Mouse (Mus musculus) forebrain, embryonic 12.5 days (tissue): ENCODE results near the gene Coq5. TPM values are rescaled to one million over a fixed set of nuclear protein-coding genes. Genes with fewer than 3 reads are reported as not detected.
A peak's percentile ranks its signal among the peaks of the same experiment; 100 is the strongest.

Experiments used
- ATAC-seq: fragments of 200-750 bp; cut with Nextera tagmentation; 2 replicates; pipeline ENCODE4 v1.8.0; 2017; ENCODE audit warnings: moderate TSS enrichment; ENCODE audit not compliant: low FRiP score
- H3K27ac ChIP-seq: fragments of 300-500 bp; sonication (generic); 2 replicates; pipeline ENCODE4 v1.5.1; 2016; ENCODE audit warnings: mild to moderate bottlenecking
- H3K27me3 ChIP-seq: fragments of 300-500 bp; sonication (generic); 2 replicates; pipeline ENCODE4 v1.6.1; 2016; ENCODE audit warnings: mild to moderate bottlenecking
- H3K36me3 ChIP-seq: fragments of 300-500 bp; sonication (generic); replicated peaks from 2 replicates; pipeline ENCODE4 v1.6.1; 2016; ENCODE audit warnings: mild to moderate bottlenecking
- H3K4me1 ChIP-seq: fragments of 300-500 bp; sonication (generic); 2 replicates; pipeline ENCODE4 v1.6.1; 2016
- H3K4me2 ChIP-seq: fragments of 300-500 bp; sonication (generic); 2 replicates; pipeline ENCODE4 v1.6.1; 2016; ENCODE audit warnings: mild to moderate bottlenecking, moderate library complexity
- H3K4me3 ChIP-seq: fragments of 300-500 bp; sonication (generic); replicated peaks from 2 replicates; pipeline ENCODE4 v1.5.1; 2016; ENCODE audit warnings: mild to moderate bottlenecking
- H3K9ac ChIP-seq: fragments of 300-500 bp; sonication (generic); 2 replicates; pipeline ENCODE4 v1.6.1; 2016; ENCODE audit warnings: mild to moderate bottlenecking
- H3K9me3 ChIP-seq: fragments of 300-500 bp; sonication (generic); 2 replicates; pipeline ENCODE4 v1.6.1; 2016
- WGBS: fragments of 180-500 bp; shearing (Covaris S2); methylation state at CpG from one replicate; pipeline ENCODE4 v1.1.7; 2016; 5-methylcytosine and 5-hydroxymethylcytosine counted together
- polyA plus RNA-seq: library from polyadenylated mRNA; unstranded; fragments of >200 nt; fragmentation: Nextera tagmentation; extraction: Ambion mirVana; gene quantifications from 2 replicates; pipeline ENCODE4 v1.2.1, GENCODE M21; 2016

The Coq5 gene
- polyA plus RNA-seq, 1 experiment from 2014 or later = 57.1 TPM

- H3K4me1 ChIP-seq = peaks cover 32% of the 10 kb centered on the region
- ATAC-seq = peak; percentile 66
- H3K9ac ChIP-seq = peak overlapping the region; percentile 46
- under 1% methylated on average over 21 of the region's 22 CpGs for WGBS
- H3K27me3 ChIP-seq = peaks cover 5% of the 10 kb centered on the region; the same call in 1 of the 2 replicates
- no peaks in the 10 kb centered on the region for H3K36me3 ChIP-seq
- peak overlapping the region; percentile 75 for H3K4me2 ChIP-seq
- no peaks in the 10 kb centered on the region for H3K9me3 ChIP-seq
- peak overlapping the region; percentile 74 for H3K27ac ChIP-seq
- H3K4me3 ChIP-seq = peak overlapping the region; percentile 38
Measured at GRCm38 (mm10) chr5:115319004-115319940, 39.8 kb downstream of the Coq5 start.

GRCm38 (mm10) chr5:115326256-115326831, 46.9 kb downstream of the Coq5 start:
- Histone ChIP-seq H3K9ac (peak overlapping the region; percentile 96), H3K27me3 (no peaks in the 10 kb centered on the region), H3K4me2 (peak overlapping the region; percentile 89), H3K4me1 (peaks cover 26% of the 10 kb centered on the region), H3K9me3 (no peaks in the 10 kb centered on the region), H3K4me3 (peak overlapping the region; percentile 97), H3K36me3 (peaks cover 18% of the 10 kb centered on the region), H3K27ac (peak overlapping the region; percentile 89)
- ATAC-seq = peak; percentile 18
- WGBS = 37% methylated on average over 11 of the region's 11 CpGs

GRCm38 (mm10) chr5:115326875-115327609, 47.6 kb downstream of the Coq5 start, which contains the start of gene Srsf9:
Srsf9 (plus strand) TSS chr5:115327177.
- under 1% methylated on average over 79 of the region's 97 CpGs for WGBS
- H3K4me1 ChIP-seq = peaks cover 26% of the 10 kb centered on the region
- peak within 1 kb of the TSS; percentile 89 for H3K4me2 ChIP-seq
- peak within 1 kb of the TSS; percentile 97 for H3K4me3 ChIP-seq
- peak within 1 kb of the TSS; percentile 96 for H3K9ac ChIP-seq
- peaks cover 25% of the 10 kb centered on the region for H3K36me3 ChIP-seq
- H3K27ac ChIP-seq = peak within 1 kb of the TSS; percentile 89
- H3K9me3 ChIP-seq = no peaks in the 10 kb centered on the region
- ATAC-seq = peak; percentile 95
- H3K27me3 ChIP-seq = no peaks in the 10 kb centered on the region

GRCm38 (mm10) chr5:115327610-115328548, 48.4 kb downstream of the Coq5 start:
- peak overlapping the region; percentile 89 for H3K4me2 ChIP-seq
- H3K36me3 ChIP-seq = peaks cover 33% of the 10 kb centered on the region
- H3K4me1 ChIP-seq = peaks cover 26% of the 10 kb centered on the region
- H3K9ac ChIP-seq = peak overlapping the region; percentile 96
- under 1% methylated on average over 52 of the region's 55 CpGs for WGBS
- peak overlapping the region; percentile 89 for H3K27ac ChIP-seq
- no peaks in the 10 kb centered on the region for H3K9me3 ChIP-seq
- peak; percentile 44; the same call in 1 of the 2 replicates for ATAC-seq
- H3K27me3 ChIP-seq = no peaks in the 10 kb centered on the region
- peak overlapping the region; percentile 97 for H3K4me3 ChIP-seq

- Histone ChIP-seq H3K4me3 (no peak overlapping the region), H3K4me2 (no peak overlapping the region), H3K27me3 (no peaks in the 10 kb centered on the region), H3K27ac (no peak overlapping the region), H3K4me1 (peaks cover 24% of the 10 kb centered on the region), H3K9ac (no peak overlapping the region), H3K9me3 (no peaks in the 10 kb centered on the region), H3K36me3 (peaks cover 64% of the 10 kb centered on the region)
- WGBS = 88% methylated on average over 9 of the region's 9 CpGs
- ATAC-seq = no peak
Measured at GRCm38 (mm10) chr5:115330955-115331354, 51.5 kb downstream of the Coq5 start.

- Histone ChIP-seq H3K4me1 (peaks cover 13% of the 10 kb centered on the region), H3K4me2 (no peak overlapping the region), H3K27ac (no peak overlapping the region), H3K4me3 (no peak overlapping the region), H3K27me3 (no peaks in the 10 kb centered on the region), H3K9ac (no peak overlapping the region), H3K36me3 (peaks cover 79% of the 10 kb centered on the region), H3K9me3 (no peaks in the 10 kb centered on the region)
- 72% methylated on average over 3 of the region's 3 CpGs for WGBS
- ATAC-seq = no peak
Measured at GRCm38 (mm10) chr5:115333626-115334025, 54.2 kb downstream of the Coq5 start.

GRCm38 (mm10) chr5:115340007-115340406, 60.5 kb downstream of the Coq5 start:
- Histone ChIP-seq H3K4me3 (peak overlapping the region; percentile 87), H3K36me3 (peaks cover 54% of the 10 kb centered on the region), H3K9me3 (no peaks in the 10 kb centered on the region), H3K27me3 (no peaks in the 10 kb centered on the region), H3K27ac (no peak overlapping the region), H3K4me1 (peaks cover 24% of the 10 kb centered on the region), H3K9ac (peak overlapping the region; percentile 87), H3K4me2 (peak overlapping the region; percentile 73)
- 31% methylated on average over 7 of the region's 7 CpGs for WGBS
- no peak for ATAC-seq

- H3K4me1 ChIP-seq = peaks cover 24% of the 10 kb centered on the region
- H3K4me3 ChIP-seq = peak within 1 kb of the TSS; percentile 87
- peak within 1 kb of the TSS; percentile 73 for H3K4me2 ChIP-seq
- peak within 1 kb of the TSS; percentile 87 for H3K9ac ChIP-seq
- peak within 1 kb of the TSS; percentile 80 for H3K27ac ChIP-seq
- peak; percentile 93 for ATAC-seq
- no peaks in the 10 kb centered on the region for H3K27me3 ChIP-seq
- H3K36me3 ChIP-seq = peaks cover 54% of the 10 kb centered on the region
- H3K9me3 ChIP-seq = no peaks in the 10 kb centered on the region
- under 1% methylated on average over 62 of the region's 62 CpGs for WGBS
Measured at GRCm38 (mm10) chr5:115340577-115341313, 61.3 kb downstream of the Coq5 start, which contains the start of the genes Gatc and Triap1. Gatc (minus strand) TSS chr5:115341178. Triap1 (plus strand) TSS chr5:115341225.

GRCm38 (mm10) chr5:115341314-115342165, 62.1 kb downstream of the Coq5 start:
- peak overlapping the region; percentile 80 for H3K27ac ChIP-seq
- peaks cover 24% of the 10 kb centered on the region for H3K4me1 ChIP-seq
- H3K4me2 ChIP-seq = peak overlapping the region; percentile 73
- H3K27me3 ChIP-seq = no peaks in the 10 kb centered on the region
- 13% methylated on average over 36 of the region's 36 CpGs for WGBS
- H3K36me3 ChIP-seq = peaks cover 53% of the 10 kb centered on the region
- peak overlapping the region; percentile 87 for H3K4me3 ChIP-seq
- no peaks in the 10 kb centered on the region for H3K9me3 ChIP-seq
- peak; percentile 72; the same call in 1 of the 2 replicates for ATAC-seq
- peak overlapping the region; percentile 87 for H3K9ac ChIP-seq
